Mouse (Mus musculus) stomach, embryonic 16.5 days (tissue): ENCODE data around the gene Fgb. TPM values are rescaled to one million over a fixed set of nuclear protein-coding genes. Genes with fewer than 3 reads are reported as not detected.
A peak's percentile ranks its signal among the peaks of the same experiment; 100 is the strongest.

Source experiments
- ATAC-seq: fragments of 200-750 bp; cut with Nextera tagmentation; 2 replicates; pipeline ENCODE4 v1.8.0; 2017; ENCODE audit warnings: moderate number of reproducible peaks, moderate TSS enrichment; ENCODE audit not compliant: insufficient read depth, low FRiP score
- H3K27ac ChIP-seq: fragments of 300-500 bp; sonication (generic); 2 replicates; pipeline ENCODE4 v1.5.1; 2014; ENCODE audit warnings: low read length
- H3K27me3 ChIP-seq: fragments of 300-500 bp; sonication (generic); 2 replicates; pipeline ENCODE4 v1.6.1; 2014; ENCODE audit warnings: low read length, control low read depth, mixed read lengths; ENCODE audit not compliant: control insufficient read depth, insufficient read depth
- H3K36me3 ChIP-seq: fragments of 300-500 bp; sonication (generic); 2 replicates; pipeline ENCODE4 v1.6.1; 2014; ENCODE audit warnings: low read length; ENCODE audit not compliant: control insufficient read depth, insufficient read depth
- H3K4me1 ChIP-seq: fragments of 300-500 bp; sonication (generic); 2 replicates; pipeline ENCODE4 v1.6.1; 2014; ENCODE audit warnings: low read length, control low read depth, mixed read lengths; ENCODE audit not compliant: control insufficient read depth, insufficient read depth
- H3K4me2 ChIP-seq: fragments of 300-500 bp; sonication (generic); 2 replicates; pipeline ENCODE4 v1.6.1; 2014; ENCODE audit warnings: low read depth, low read length, mixed read lengths
- H3K4me3 ChIP-seq: fragments of 300-500 bp; sonication (generic); replicated peaks from 2 replicates; pipeline ENCODE4 v1.5.1; 2014; ENCODE audit warnings: mild to moderate bottlenecking, low read length
- H3K9ac ChIP-seq: fragments of 300-500 bp; sonication (generic); 2 replicates; pipeline ENCODE4 v1.6.1; 2014; ENCODE audit warnings: low read length
- H3K9me3 ChIP-seq: fragments of 300-500 bp; sonication (generic); replicated peaks from 2 replicates; pipeline ENCODE4 v1.6.1; 2016; ENCODE audit warnings: low read length, control low read depth; ENCODE audit not compliant: control insufficient read depth
- WGBS: fragments of 180-500 bp; shearing (Covaris S2); extraction: QIAGEN DNeasy Blood & Tissue Kit; methylation state at CpG from one replicate; pipeline ENCODE4 v1.1.7; 2014; 5-methylcytosine and 5-hydroxymethylcytosine counted together
- polyA plus RNA-seq: library from polyadenylated mRNA; unstranded; fragments of >200 nt; fragmentation: Nextera tagmentation; extraction: Ambion mirVana; gene quantifications from 2 replicates; pipeline ENCODE4 v1.2.1, GENCODE M21; 2015

Fgb gene
- polyA plus RNA-seq, result 16.8 and 21.8 TPM in 2 replicates

DNA sequence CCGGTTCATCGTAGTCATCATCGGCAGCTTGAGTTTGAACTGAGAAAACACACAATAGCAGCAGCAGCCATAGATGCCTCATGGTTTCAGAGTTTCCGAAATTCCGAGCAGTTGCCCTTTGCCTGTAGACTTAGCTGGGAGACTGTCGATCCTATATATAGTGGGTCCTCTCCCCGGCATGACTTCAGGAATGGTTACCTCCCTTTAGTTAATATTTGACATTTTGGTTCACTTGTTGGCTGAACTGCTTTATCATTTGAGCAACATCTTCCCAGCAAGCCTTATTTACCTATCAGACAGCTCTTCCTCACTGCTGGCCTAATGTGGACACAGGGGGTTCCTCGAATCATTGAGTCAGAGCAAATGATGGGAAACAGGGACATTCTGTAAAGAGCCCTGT lies at the start of gene Fgb:
Gene Fgb, minus strand, starts transcription at position 184 of the 400 bp plus-strand sequence.
- no peak for ATAC-seq
- Histone ChIP-seq H3K9me3 (no peaks in the 10 kb centered on the region), H3K4me1 (no peaks in the 10 kb centered on the region), H3K9ac (no peak within 1 kb of the TSS), H3K27me3 (no peaks in the 10 kb centered on the region), H3K4me3 (no peak within 1 kb of the TSS), H3K27ac (no peak within 1 kb of the TSS), H3K4me2 (no peak within 1 kb of the TSS), H3K36me3 (no peaks in the 10 kb centered on the region)
- 75% methylated on average over 8 of the region's 8 CpGs for WGBS

DNA sequence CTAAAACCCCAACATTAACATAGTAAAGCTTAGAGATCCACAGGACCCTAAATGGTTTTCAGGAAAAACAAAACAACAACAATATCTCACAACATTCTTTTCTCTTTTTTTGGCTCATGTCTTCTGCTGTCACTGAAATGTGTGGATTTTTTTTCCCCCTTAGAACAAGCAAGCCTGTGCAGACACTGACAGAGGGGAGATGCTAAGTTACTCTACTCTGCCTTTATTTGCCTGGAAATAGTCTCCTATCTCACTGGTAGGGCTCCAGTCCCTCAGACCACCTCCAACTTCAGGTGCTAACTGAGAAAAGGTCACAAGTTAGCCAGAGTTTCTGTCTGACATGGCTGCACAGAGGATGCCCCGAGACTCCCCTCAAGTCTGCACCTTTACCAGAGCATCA lies 49.5 kb upstream of the Fgb start:
- Histone ChIP-seq H3K4me1 (no peaks in the 10 kb centered on the region), H3K27ac (no peak overlapping the region), H3K4me2 (peak overlapping the region; percentile 45), H3K36me3 (no peaks in the 10 kb centered on the region), H3K9ac (no peak overlapping the region), H3K9me3 (no peaks in the 10 kb centered on the region), H3K27me3 (no peaks in the 10 kb centered on the region), H3K4me3 (no peak overlapping the region)
- no peak for ATAC-seq
- WGBS, result 97% methylated on average over 1 of the region's 1 CpGs

DNA sequence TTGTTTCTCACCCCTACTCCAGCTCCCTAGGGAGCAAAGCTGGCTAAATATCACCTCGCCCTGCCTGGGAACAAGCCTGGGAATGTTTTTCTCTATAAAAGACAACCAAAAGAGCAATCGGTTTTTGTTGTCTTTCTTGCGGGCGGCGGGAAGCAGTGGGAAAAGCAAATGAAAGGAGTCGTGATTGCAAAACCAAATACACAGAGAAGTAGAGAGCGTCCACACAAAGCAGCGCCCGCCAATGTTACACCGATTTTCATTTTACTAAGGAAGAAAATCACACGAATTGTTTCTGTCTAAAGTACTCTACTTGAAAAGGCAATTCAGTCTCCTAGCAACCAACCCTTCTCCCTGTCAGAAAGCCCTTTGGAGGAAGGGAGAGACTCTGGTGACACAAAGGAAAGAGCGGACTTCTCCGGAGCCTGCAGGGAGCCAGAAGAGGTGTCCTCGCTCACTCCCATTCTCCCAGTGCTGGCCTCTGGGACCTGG lies 48.9 kb upstream of the Fgb start:
- Histone ChIP-seq H3K27me3 (no peaks in the 10 kb centered on the region), H3K36me3 (no peaks in the 10 kb centered on the region), H3K9ac (0 out of 2 replicates have a peak overlapping the region, but pooled peaks have one; percentile 2), H3K9me3 (no peaks in the 10 kb centered on the region), H3K27ac (no peak overlapping the region), H3K4me3 (peak overlapping the region; percentile 20; the same call in 1 of the 2 replicates), H3K4me1 (no peaks in the 10 kb centered on the region), H3K4me2 (peak overlapping the region; percentile 45)
- ATAC-seq, result no peak
- WGBS, result 14% methylated on average over 14 of the region's 14 CpGs

DNA sequence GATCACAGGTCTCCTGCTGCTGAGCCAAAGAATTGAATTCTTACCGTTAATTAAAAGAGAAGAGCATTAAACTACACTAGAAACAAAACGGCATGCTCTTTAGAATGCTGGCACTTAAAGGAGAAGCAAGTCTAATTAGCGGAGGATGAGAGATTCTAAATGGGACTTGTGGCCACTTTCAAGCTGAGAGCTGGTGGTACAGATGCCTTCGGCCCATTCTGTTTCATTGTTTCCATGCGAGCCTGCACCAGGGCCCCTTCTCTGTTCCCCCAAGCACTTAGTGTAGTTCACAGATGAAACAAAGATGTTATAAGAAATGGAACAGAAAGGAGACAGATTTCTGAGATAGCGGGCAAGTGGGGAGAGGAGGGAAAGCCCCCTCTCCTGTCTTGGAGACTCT lies 47.9 kb upstream of the Fgb start:
- Histone ChIP-seq H3K4me1 (no peaks in the 10 kb centered on the region), H3K4me2 (no peak overlapping the region), H3K4me3 (no peak overlapping the region), H3K27me3 (no peaks in the 10 kb centered on the region), H3K9me3 (no peaks in the 10 kb centered on the region), H3K27ac (no peak overlapping the region), H3K36me3 (no peaks in the 10 kb centered on the region), H3K9ac (no peak overlapping the region)
- WGBS, result 75% methylated on average over 6 of the region's 6 CpGs
- ATAC-seq, result no peak

DNA sequence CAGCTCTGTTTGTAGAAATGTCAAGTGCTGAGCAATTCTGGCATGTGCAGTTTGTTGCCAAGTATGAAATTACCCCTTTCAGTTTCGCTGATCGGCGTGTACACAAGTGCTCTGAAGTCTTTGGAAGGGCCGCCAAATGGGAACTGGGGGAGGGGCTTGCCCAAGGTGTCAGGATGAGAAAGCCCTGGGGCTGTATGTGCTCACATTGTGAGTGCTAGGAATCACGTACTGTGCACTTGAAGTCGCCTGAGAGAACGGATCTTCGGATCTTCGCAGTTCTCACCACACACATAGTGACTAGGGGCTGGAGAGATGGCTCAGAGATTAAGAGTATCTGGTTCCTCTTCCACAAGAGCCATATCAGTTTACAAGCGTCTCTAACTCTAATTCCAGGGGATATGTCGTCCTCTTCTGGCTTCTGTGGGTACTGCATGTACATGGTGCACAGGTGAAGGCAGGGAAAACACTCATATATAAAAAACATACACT lies 30.9 kb upstream of the Fgb start:
- H3K27me3 ChIP-seq, result no peaks in the 10 kb centered on the region
- peak; percentile 71 for ATAC-seq
- peaks cover 4% of the 10 kb centered on the region; the same call in 1 of the 2 replicates for H3K4me1 ChIP-seq
- no peaks in the 10 kb centered on the region for H3K36me3 ChIP-seq
- WGBS, result 4% methylated on average over 11 of the region's 11 CpGs
- H3K4me3 ChIP-seq, result peak overlapping the region; percentile 45
- H3K9ac ChIP-seq, result peak overlapping the region; percentile 62
- H3K27ac ChIP-seq, result no peak overlapping the region
- no peaks in the 10 kb centered on the region for H3K9me3 ChIP-seq
- peak overlapping the region; percentile 69 for H3K4me2 ChIP-seq

DNA sequence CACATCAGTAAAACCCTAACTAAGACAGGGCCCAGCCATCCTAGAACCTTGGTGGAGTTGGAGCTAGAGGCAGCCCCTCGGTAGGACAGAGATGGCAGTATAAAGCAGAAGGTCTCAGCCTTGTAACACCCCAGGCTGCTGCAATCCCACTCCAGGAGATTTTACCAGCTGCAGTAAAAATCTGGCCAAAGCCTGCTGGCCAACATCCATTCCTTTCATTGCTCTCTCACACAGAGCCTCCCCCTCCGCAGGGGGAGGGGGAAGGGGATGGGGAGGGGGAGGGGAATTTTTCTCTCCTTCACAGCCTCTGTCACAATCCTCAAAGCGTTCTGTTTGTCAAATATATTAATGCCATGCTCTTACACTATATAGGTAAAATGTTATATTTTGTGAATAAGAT lies 26.9 kb upstream of the Fgb start:
- WGBS, result 35% methylated on average over 3 of the region's 3 CpGs

DNA sequence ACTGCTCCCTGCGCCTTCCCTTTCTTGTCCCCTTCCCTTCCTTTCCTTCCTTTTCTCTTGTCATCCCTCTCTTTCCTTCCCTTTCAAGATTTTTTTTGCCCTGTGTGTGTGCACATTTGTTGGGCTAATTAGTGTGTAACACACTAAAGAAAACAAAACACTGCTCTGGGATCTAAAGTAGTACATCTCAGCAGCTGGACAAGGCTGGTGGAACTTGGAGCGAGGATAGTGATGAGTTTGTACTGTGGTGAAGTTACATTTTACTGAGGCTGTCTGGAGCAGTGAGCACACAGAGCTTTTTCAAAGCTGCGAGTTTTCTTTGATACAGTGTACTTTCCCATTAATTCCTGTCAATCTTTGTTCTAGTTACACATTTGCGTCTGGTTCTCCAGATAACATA lies 20.6 kb upstream of the Fgb start:
- H3K27ac ChIP-seq, result no peak overlapping the region
- H3K4me2 ChIP-seq, result no peak overlapping the region
- H3K27me3 ChIP-seq, result no peaks in the 10 kb centered on the region
- 75% methylated on average over 4 of the region's 4 CpGs for WGBS
- no peaks in the 10 kb centered on the region for H3K4me1 ChIP-seq
- H3K9me3 ChIP-seq, result no peaks in the 10 kb centered on the region
- H3K9ac ChIP-seq, result no peak overlapping the region
- no peak for ATAC-seq
- peaks cover 28% of the 10 kb centered on the region for H3K36me3 ChIP-seq
- no peak overlapping the region for H3K4me3 ChIP-seq

More for the DNA sequence above, 26.9 kb upstream of the Fgb start:
- Histone ChIP-seq H3K36me3 (no peaks in the 10 kb centered on the region), H3K4me3 (no peak overlapping the region), H3K27me3 (no peaks in the 10 kb centered on the region), H3K9me3 (no peaks in the 10 kb centered on the region), H3K4me1 (peaks cover 4% of the 10 kb centered on the region; the same call in 1 of the 2 replicates), H3K27ac (no peak overlapping the region), H3K9ac (no peak overlapping the region), H3K4me2 (no peak overlapping the region)
- ATAC-seq, result no peak

DNA sequence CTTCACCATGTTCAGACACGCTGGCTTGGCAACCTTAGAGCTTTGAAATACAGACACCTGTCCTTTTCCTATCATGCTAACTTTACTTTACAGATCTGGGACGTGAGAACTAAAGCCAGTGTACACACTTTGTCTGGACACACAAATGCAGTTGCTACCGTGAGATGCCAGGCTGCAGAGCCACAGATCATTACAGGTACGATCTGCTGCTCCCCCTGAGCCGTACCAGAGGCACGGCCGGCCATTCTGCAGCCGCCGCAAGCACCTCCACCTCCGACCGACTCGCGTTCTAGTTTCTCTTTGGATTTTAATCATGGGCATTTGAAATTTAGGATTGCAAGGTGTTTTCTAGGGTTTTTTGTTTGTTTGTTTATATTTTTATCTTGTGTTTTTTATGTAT lies 19.2 kb upstream of the Fgb start:
- H3K4me1 ChIP-seq, result no peaks in the 10 kb centered on the region
- no peak overlapping the region for H3K4me3 ChIP-seq
- no peaks in the 10 kb centered on the region for H3K9me3 ChIP-seq
- peaks cover 28% of the 10 kb centered on the region for H3K36me3 ChIP-seq
- H3K4me2 ChIP-seq, result no peak overlapping the region
- no peaks in the 10 kb centered on the region for H3K27me3 ChIP-seq
- H3K9ac ChIP-seq, result no peak overlapping the region
- WGBS, result 96% methylated on average over 13 of the region's 13 CpGs
- no peak overlapping the region for H3K27ac ChIP-seq
- ATAC-seq, result no peak

DNA sequence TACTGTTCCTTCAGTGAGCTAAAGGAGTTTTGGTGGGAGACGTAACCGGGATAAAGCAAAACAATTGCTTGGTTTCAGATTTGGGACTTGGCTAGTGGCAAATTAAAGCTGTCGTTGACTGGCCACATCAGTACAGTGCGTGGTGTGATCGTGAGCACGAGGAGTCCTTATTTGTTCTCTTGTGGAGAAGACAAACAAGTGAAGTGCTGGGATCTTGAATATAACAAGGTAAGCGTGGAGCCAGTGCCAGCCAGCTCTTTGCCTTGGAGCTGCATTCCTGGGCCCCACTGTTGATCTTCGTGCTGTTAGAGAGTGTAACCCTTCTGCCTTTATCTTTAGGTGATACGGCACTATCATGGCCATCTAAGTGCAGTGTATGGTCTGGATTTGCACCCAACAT lies 18.3 kb upstream of the Fgb start:
- WGBS, result 87% methylated on average over 9 of the region's 9 CpGs
- Histone ChIP-seq H3K4me1 (no peaks in the 10 kb centered on the region), H3K36me3 (peaks cover 34% of the 10 kb centered on the region), H3K9ac (no peak overlapping the region), H3K27me3 (no peaks in the 10 kb centered on the region), H3K27ac (no peak overlapping the region), H3K4me3 (no peak overlapping the region), H3K4me2 (no peak overlapping the region), H3K9me3 (no peaks in the 10 kb centered on the region)
- ATAC-seq, result no peak
